Mouse (Mus musculus) lung, embryonic 16.5 days (tissue): ENCODE results near the gene Kat2b. TPM values are rescaled to one million over a fixed set of nuclear protein-coding genes. Genes with fewer than 3 reads are reported as not detected.
"Not testable (repeated sequence)": the region's sequence is repeated elsewhere in the genome, so short reads cannot be mapped to it uniquely, and the experiment has no call there.

Experiments
- ATAC-seq: fragments of 200-750 bp; cut with Nextera tagmentation; 2 replicates; pipeline ENCODE4 v1.8.0; 2017; ENCODE audit warnings: low read depth, mild to moderate bottlenecking, moderate library complexity
- H3K27ac ChIP-seq: fragments of 300-500 bp; sonication (generic); 2 replicates; pipeline ENCODE4 v1.5.1; 2014; ENCODE audit warnings: mild to moderate bottlenecking, control low read depth, low read length
- H3K27me3 ChIP-seq: fragments of 300-500 bp; sonication (generic); 2 replicates; pipeline ENCODE4 v1.6.1; 2014; ENCODE audit warnings: low read depth, low read length, mixed read lengths; ENCODE audit not compliant: control insufficient read depth, insufficient read depth
- H3K36me3 ChIP-seq: fragments of 300-500 bp; sonication (generic); 2 replicates; pipeline ENCODE4 v1.6.1; 2014; ENCODE audit warnings: low read length; ENCODE audit not compliant: control insufficient read depth, insufficient read depth
- H3K4me1 ChIP-seq: fragments of 300-500 bp; sonication (generic); replicated peaks from 2 replicates; pipeline ENCODE4 v1.6.1; 2014; ENCODE audit warnings: low read length, mixed read lengths; ENCODE audit not compliant: control insufficient read depth, insufficient read depth
- H3K4me2 ChIP-seq: fragments of 300-500 bp; sonication (generic); 2 replicates; pipeline ENCODE4 v1.6.1; 2014; ENCODE audit warnings: low read depth, low read length, control low read depth
- H3K4me3 ChIP-seq: fragments of 300-500 bp; sonication (generic); 2 replicates; pipeline ENCODE4 v1.5.1; 2014; ENCODE audit warnings: mild to moderate bottlenecking, low read length, control low read depth
- H3K9ac ChIP-seq: fragments of 300-500 bp; sonication (generic); 2 replicates; pipeline ENCODE4 v1.6.1; 2014; ENCODE audit warnings: low read length, control low read depth
- H3K9me3 ChIP-seq: fragments of 300-500 bp; sonication (generic); 2 replicates; pipeline ENCODE4 v1.6.1; 2016; ENCODE audit warnings: low read length; ENCODE audit not compliant: control insufficient read depth
- WGBS: fragments of 180-500 bp; shearing (Covaris S2); extraction: QIAGEN DNeasy Blood & Tissue Kit; methylation state at CpG from one replicate; pipeline ENCODE4 v1.1.7; 2014; 5-methylcytosine and 5-hydroxymethylcytosine counted together
- polyA plus RNA-seq: library from polyadenylated mRNA; unstranded; fragments of >200 nt; fragmentation: Nextera tagmentation; extraction: Ambion mirVana; gene quantifications from 2 replicates; pipeline ENCODE4 v1.2.1, GENCODE M21; 2015

Gene Kat2b
- polyA plus RNA-seq, 1 experiment from 2014 or later = 4.8 TPM

GRCm38 (mm10) chr17:53590110-53590509, 23.4 kb downstream of the Kat2b start:
- H3K9me3 ChIP-seq = no peaks in the 10 kb centered on the region
- no peak overlapping the region for H3K4me2 ChIP-seq
- H3K36me3 ChIP-seq = no peaks in the 10 kb centered on the region
- H3K4me1 ChIP-seq = peaks cover 23% of the 10 kb centered on the region
- no peak overlapping the region for H3K4me3 ChIP-seq
- no peak overlapping the region for H3K9ac ChIP-seq
- no peak overlapping the region for H3K27ac ChIP-seq
- H3K27me3 ChIP-seq = no peaks in the 10 kb centered on the region
- ATAC-seq = no peak
- WGBS = 78% methylated on average over 6 of the region's 6 CpGs

DNA sequence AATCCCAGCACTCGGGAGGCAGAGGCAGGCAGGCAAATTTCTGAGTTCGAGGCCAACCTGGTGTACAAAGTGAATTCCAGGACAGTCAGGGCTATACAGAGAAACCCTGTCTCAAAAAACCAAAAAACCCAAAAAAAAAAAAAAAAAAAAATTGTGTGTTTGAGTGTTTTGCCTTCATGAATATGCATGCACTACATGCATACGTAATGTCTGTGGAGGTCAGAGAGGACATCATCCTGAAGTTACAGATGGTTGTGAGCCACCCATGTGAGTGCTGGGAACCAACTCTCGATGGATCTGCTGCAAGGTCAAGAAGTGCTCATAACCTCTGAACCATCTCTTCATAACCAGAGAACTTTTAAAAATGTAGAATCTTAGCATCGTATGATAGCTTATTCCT, 25.2 kb downstream of the Kat2b start:
- no peaks in the 10 kb centered on the region for H3K27me3 ChIP-seq
- H3K4me3 ChIP-seq = no peak overlapping the region
- 81% methylated on average over 5 of the region's 5 CpGs for WGBS
- no peak overlapping the region for H3K27ac ChIP-seq
- ATAC-seq = no peak
- no peak overlapping the region for H3K9ac ChIP-seq
- H3K4me1 ChIP-seq = peaks cover 26% of the 10 kb centered on the region
- H3K36me3 ChIP-seq = no peaks in the 10 kb centered on the region
- no peaks in the 10 kb centered on the region for H3K9me3 ChIP-seq
- H3K4me2 ChIP-seq = no peak overlapping the region

DNA sequence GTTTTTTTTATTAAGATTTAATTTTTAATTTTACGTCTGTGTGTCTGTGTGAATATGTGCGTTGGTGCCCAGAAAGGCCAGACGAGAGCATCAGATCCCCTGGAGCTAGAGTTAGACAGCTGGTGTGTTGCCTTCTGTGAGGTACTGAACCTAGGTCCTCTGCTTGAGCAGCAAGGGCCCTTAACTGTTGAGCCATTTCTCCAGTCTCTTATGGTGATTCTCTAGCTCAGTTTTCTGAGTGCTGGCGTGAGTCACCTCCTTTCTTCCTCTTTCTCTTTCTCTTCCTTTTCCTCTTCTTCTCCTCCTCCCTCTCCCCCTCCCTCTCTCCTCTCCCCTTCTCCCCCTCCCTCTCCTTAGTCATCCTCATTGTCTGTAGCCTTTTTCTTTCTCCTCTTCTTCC, 27.9 kb downstream of the Kat2b start:
- Histone ChIP-seq H3K36me3 (no peaks in the 10 kb centered on the region), H3K27me3 (no peaks in the 10 kb centered on the region), H3K4me2 (no peak overlapping the region), H3K27ac (peak overlapping the region; percentile 30; the same call in 1 of the 2 replicates), H3K4me1 (peaks cover 14% of the 10 kb centered on the region), H3K9me3 (no peaks in the 10 kb centered on the region), H3K4me3 (no peak overlapping the region), H3K9ac (no peak overlapping the region)
- 76% methylated on average over 4 of the region's 4 CpGs for WGBS
- no peak for ATAC-seq

- Histone ChIP-seq H3K9ac (no peak overlapping the region), H3K9me3 (no peaks in the 10 kb centered on the region), H3K27me3 (no peaks in the 10 kb centered on the region), H3K4me1 (peaks cover 14% of the 10 kb centered on the region), H3K27ac (no peak overlapping the region), H3K36me3 (no peaks in the 10 kb centered on the region), H3K4me3 (no peak overlapping the region), H3K4me2 (no peak overlapping the region)
- no peak for ATAC-seq
- 69% methylated on average over 8 of the region's 8 CpGs for WGBS
Measured at GRCm38 (mm10) chr17:53595527-53595926, 28.9 kb downstream of the Kat2b start.

- WGBS = 22% methylated on average over 3 of the region's 3 CpGs
- peak; percentile 66 for ATAC-seq
Measured at GRCm38 (mm10) chr17:53596314-53596882, 29.7 kb downstream of the Kat2b start.

DNA sequence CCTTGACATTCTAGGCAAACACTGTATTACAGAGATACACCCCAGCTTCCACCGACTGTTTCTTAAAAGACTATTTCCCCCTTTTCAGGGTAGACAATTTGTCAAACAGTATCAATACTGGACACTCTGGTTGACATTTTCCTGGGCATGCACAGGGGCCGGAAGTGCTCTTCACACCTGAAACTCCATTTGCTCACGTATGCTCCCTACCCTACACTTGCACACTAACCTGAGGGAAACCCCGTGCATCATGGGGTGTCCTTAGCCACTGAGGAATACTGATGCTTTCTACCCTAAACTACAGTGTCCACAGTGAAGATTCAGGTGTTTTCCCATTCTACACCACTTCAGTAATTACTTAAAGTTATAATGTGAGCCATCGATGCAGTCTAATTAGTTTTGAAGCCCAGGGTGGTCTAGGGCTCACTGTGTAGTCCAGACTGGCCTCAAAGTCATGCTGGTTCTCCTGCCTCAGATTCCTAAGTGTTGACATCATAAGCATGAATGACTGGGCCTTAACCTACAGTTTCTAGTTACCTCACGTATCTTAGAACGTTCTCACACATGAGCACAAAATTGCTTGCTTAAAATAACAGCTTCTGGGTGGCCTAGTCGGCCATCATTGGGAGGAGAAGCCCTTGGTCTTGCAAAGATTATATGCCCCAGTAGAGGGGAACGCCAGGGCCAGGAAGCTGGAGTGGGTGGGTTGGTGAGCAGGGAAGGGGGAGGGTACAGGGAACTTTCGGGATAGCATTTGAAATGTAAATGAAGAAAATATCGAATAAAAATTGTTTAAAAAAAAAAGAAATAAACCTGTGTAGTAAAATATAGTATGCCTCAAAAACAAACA, 30.5 kb downstream of the Kat2b start:
- H3K9me3 ChIP-seq = no peaks in the 10 kb centered on the region
- WGBS = 64% methylated on average over 11 of the region's 11 CpGs
- H3K27me3 ChIP-seq = no peaks in the 10 kb centered on the region
- no peak overlapping the region for H3K4me2 ChIP-seq
- no peak overlapping the region for H3K9ac ChIP-seq
- H3K36me3 ChIP-seq = no peaks in the 10 kb centered on the region
- no peak for ATAC-seq
- H3K4me1 ChIP-seq = peaks cover 14% of the 10 kb centered on the region
- no peak overlapping the region for H3K27ac ChIP-seq
- no peak overlapping the region for H3K4me3 ChIP-seq

More at GRCm38 (mm10) chr17:53596314-53596882, 29.7 kb downstream of the Kat2b start:
- H3K27me3 ChIP-seq = no peaks in the 10 kb centered on the region
- H3K4me3 ChIP-seq = no peak overlapping the region
- H3K4me1 ChIP-seq = peaks cover 14% of the 10 kb centered on the region
- no peak overlapping the region for H3K9ac ChIP-seq
- no peaks in the 10 kb centered on the region for H3K9me3 ChIP-seq
- peak overlapping the region; percentile 26; the same call in 1 of the 2 replicates for H3K27ac ChIP-seq
- no peaks in the 10 kb centered on the region for H3K36me3 ChIP-seq
- H3K4me2 ChIP-seq = no peak overlapping the region

GRCm38 (mm10) chr17:53598571-53598970, 31.9 kb downstream of the Kat2b start:
- WGBS = 91% methylated on average over 4 of the region's 4 CpGs
- Histone ChIP-seq H3K9ac (no peak overlapping the region), H3K27ac (no peak overlapping the region), H3K36me3 (no peaks in the 10 kb centered on the region), H3K4me1 (peaks cover 14% of the 10 kb centered on the region), H3K4me3 (no peak overlapping the region), H3K27me3 (no peaks in the 10 kb centered on the region), H3K9me3 (no peaks in the 10 kb centered on the region), H3K4me2 (no peak overlapping the region)
- no peak for ATAC-seq

GRCm38 (mm10) chr17:53603236-53603635, 36.6 kb downstream of the Kat2b start:
- H3K4me2 ChIP-seq, H3K27ac ChIP-seq, H3K4me1 ChIP-seq, H3K9ac ChIP-seq, ATAC-seq, H3K36me3 ChIP-seq, H3K4me3 ChIP-seq, H3K27me3 ChIP-seq, H3K9me3 ChIP-seq: not testable (repeated sequence)
- no CpG with 5 or more reads among the region's 7 CpGs for WGBS

DNA sequence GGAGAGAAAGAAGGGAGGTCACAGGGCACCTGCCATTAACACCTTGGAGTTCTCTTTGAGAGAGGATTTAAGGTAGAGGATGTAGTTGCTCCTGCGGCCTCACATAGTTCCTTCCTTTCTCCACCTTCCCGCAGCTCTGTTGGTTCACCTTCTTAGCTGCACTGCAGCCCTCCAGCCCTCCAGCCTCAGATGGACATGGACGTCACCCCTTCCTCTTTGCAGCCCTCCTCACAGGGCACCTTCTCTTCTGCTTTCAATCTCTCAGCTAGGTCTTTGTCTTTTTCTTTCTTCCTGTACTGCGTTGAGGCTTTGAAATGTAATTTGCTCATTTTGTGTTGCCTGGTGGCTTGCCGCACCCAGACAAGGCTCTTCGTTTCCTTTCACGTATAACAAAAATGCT, 39.4 kb downstream of the Kat2b start:
- not testable (repeated sequence) for H3K36me3 ChIP-seq, H3K9ac ChIP-seq, ATAC-seq, H3K4me3 ChIP-seq, H3K9me3 ChIP-seq, H3K27me3 ChIP-seq, H3K4me2 ChIP-seq, H3K27ac ChIP-seq, H3K4me1 ChIP-seq
- no CpG with 5 or more reads among the region's 7 CpGs for WGBS
